Mouse (Mus musculus) CH12.LX (cell line): ENCODE data around the gene Keap1.

Experiments
- CHD1 ChIP-seq: IDR thresholded peaks from 2 replicates; pipeline ENCODE4 v1.6.1; 2012; ENCODE audit warnings: low read depth, low read length, improper control_type of control experiment, inconsistent platforms
- CHD2 ChIP-seq: IDR thresholded peaks from 2 replicates; pipeline ENCODE4 v1.6.1; 2011; ENCODE audit warnings: low read length, improper control_type of control experiment
- CTCF ChIP-seq, 2 experiments: IDR thresholded peaks in 1 of 2; conservative IDR thresholded peaks in 1 of 2; 2 replicates each; pipeline ENCODE4 v1.5.1; 2011 to 2012; ENCODE audit warnings: low read depth in 2 of 2, low read length in 2 of 2, improper control_type of control experiment in 1 of 2, inconsistent platforms in 1 of 2, mild to moderate bottlenecking in 1 of 2, moderate library complexity in 1 of 2
- EP300 ChIP-seq: IDR thresholded peaks from 2 replicates; pipeline ENCODE4 v1.6.1; 2011; ENCODE audit warnings: low read length, improper control_type of control experiment
- MAFK ChIP-seq: IDR thresholded peaks from 2 replicates; pipeline ENCODE4 v1.6.1; 2011; ENCODE audit warnings: low read length, improper control_type of control experiment; ENCODE audit not compliant: insufficient replicate concordance
- MXI1 ChIP-seq: IDR thresholded peaks from 2 replicates; pipeline ENCODE4 v1.6.1; 2011; ENCODE audit warnings: mild to moderate bottlenecking, low read depth, low read length, improper control_type of control experiment
- NELFE ChIP-seq: IDR thresholded peaks from 2 replicates; pipeline ENCODE4 v1.6.1; 2011; ENCODE audit warnings: low read depth, low read length, improper control_type of control experiment
- NRF1 ChIP-seq: IDR thresholded peaks from 2 replicates; pipeline ENCODE4 v1.6.1; 2014; ENCODE audit warnings: low read depth, mild to moderate bottlenecking, inconsistent platforms, low read length, improper control_type of control experiment, moderate library complexity
- POLR2A ChIP-seq: IDR thresholded peaks from 2 replicates; pipeline ENCODE4 v1.6.1; 2011; ENCODE audit warnings: low read depth, mild to moderate bottlenecking, improper control_type of control experiment, low read length
- POLR2AphosphoS2 ChIP-seq: IDR thresholded peaks from 2 replicates; pipeline ENCODE4 v1.6.1; 2011; ENCODE audit warnings: low read depth, low read length, improper control_type of control experiment
- SMC3 ChIP-seq: IDR thresholded peaks from 2 replicates; pipeline ENCODE4 v1.6.1; 2011; ENCODE audit warnings: low read depth, low read length, improper control_type of control experiment
- UBTF ChIP-seq: IDR thresholded peaks from 2 replicates; pipeline ENCODE4 v1.6.1; 2012; ENCODE audit warnings: low read depth, mild to moderate bottlenecking, inconsistent platforms, low read length, improper control_type of control experiment, moderate library complexity
- USF1 ChIP-seq: IDR thresholded peaks from 2 replicates; pipeline ENCODE4 v1.6.1; 2014; ENCODE audit warnings: low read depth, mild to moderate bottlenecking, inconsistent platforms, low read length, improper control_type of control experiment
- ZC3H11A ChIP-seq: IDR thresholded peaks from 2 replicates; pipeline ENCODE4 v1.6.1; 2012; ENCODE audit warnings: low read depth, mild to moderate bottlenecking, inconsistent platforms, low read length, improper control_type of control experiment

DNA sequence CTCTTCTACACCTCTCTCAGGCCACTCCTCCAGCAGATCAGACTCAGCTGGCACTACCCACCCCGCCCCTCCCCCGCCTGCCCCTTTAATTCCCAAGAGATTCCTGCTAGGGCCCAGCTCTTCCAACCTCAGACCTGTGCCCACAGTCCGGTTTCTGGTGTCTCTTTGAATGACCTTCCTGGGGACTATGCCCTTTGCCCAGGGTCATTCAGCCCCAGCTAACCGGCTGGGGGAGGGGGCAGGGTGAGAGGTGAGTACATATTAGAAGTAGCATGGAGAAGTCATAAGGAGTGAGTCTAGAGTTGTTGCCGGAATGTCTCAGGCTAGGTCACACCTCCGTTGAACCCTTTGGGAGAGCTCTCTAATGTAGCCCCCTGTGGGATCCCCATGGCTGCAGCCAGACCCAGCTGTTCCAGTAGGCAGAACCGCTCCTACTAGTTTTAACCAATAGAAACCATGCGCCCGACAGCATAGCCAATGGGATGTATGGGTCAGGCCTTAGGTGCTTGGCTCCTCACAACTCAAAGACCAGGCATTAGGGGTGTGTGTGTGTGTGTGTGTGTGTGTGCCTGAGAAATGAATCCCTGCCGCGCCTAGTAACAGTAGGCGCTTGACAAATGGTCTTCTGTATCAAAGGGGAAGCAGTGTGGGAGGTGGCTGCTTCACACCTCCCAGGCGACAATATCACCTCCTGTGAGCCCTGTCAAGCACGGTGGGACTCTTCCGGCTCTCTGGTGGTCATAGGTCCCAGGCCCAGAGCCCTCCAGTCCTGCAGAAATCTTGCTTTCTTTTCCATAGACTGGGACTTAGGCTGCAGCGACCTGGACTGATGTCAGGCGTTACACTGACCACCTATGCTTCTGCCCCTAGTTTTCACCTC lies 10.7 kb upstream of the Keap1 start:
- TF ChIP-seq CHD2 = no peak
- no peak for TF ChIP-seq POLR2AphosphoS2
- no peak for TF ChIP-seq EP300
- no peak for TF ChIP-seq POLR2A
- TF ChIP-seq MAFK = no peak
- no peak for TF ChIP-seq UBTF
- no peak for TF ChIP-seq CTCF (conservative IDR thresholded peaks at IDR 0.05 in 1 of 2, IDR thresholded peaks at IDR 0.05 in 1 of 2; ENCODE audit: low read depth in 2 of 2, low read length in 2 of 2)
- TF ChIP-seq NRF1 = no peak
- TF ChIP-seq CHD1 = no peak
- no peak for TF ChIP-seq USF1
- TF ChIP-seq MXI1 = no peak
- no peak for TF ChIP-seq SMC3
- TF ChIP-seq ZC3H11A = no peak
- TF ChIP-seq NELFE = no peak
